In the genomic region with DNA sequence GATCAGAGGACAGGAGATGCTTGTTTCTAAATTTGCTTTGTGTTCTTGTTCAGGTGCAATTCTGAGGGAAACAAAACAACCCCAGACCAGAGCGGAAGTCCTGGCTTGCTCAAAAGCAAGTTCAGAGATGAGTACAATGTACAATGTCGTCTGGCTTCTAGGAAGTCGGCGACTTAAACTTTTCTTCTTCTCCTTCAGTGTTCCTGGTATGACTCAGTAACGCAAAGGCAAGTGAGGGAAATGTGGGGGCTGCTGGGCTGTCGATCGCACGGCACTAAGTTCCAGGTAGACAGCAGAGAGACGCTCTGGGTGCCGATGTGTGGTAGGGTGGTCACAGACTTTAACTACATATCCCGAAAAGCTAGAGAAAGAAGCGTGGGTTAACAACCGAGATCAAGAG, we compare ENCODE assay signal across 16 mouse cellular contexts. TPM values are rescaled to one million over a fixed set of nuclear protein-coding genes. Genes with fewer than 3 reads are reported as not detected.
"Had no signal": no experiment of that assay in that cellular context is flagged by ENCODE, and none has a peak within 500 bp of the region (broad histone marks: within the 10 kb centered on the region; RNA-seq: fewer than 3 reads in every experiment).

No protein-coding gene starts in this region.

- H3K4me3 ChIP-seq: limb, embryonic 12.5 days; liver, embryonic 13.5 days; lung, embryonic 15.5 days; megakaryocyte, embryonic 14.5 days; stomach, embryonic 15.5 days had no signal

- H3K4me1 ChIP-seq: limb, embryonic 12.5 days had no signal

- H3K9me3 ChIP-seq: limb, embryonic 12.5 days; liver, embryonic 13.5 days; lung, embryonic 15.5 days; megakaryocyte, embryonic 14.5 days; stomach, embryonic 15.5 days had no signal

- H3K27ac ChIP-seq: limb, embryonic 12.5 days; liver, embryonic 13.5 days; lung, embryonic 15.5 days; macrophage; stomach, embryonic 15.5 days had no signal

- H3K9ac ChIP-seq: limb, embryonic 12.5 days; liver, embryonic 13.5 days; liver, postnatal 0 days; lung, embryonic 15.5 days; stomach, embryonic 15.5 days had no signal

- ATAC-seq: liver, postnatal 0 days; midbrain, embryonic 16.5 days had no signal

- H3K4me2 ChIP-seq: limb, embryonic 12.5 days; liver, embryonic 13.5 days; lung, embryonic 15.5 days; midbrain, embryonic 11.5 days; stomach, embryonic 15.5 days had no signal

- H3K36me3 ChIP-seq: limb, embryonic 12.5 days; liver, embryonic 13.5 days; lung, embryonic 15.5 days; stomach, embryonic 15.5 days had no signal

- DNase-seq: kidney, postnatal 25 days; layer of hippocampus, adult 9-11 months; layer of hippocampus, postnatal 36 days; liver; liver, embryonic 13.5 days; liver, postnatal 0 days; lung, postnatal 14 days; thymus, adult 2 months; thymus, postnatal 25 days had no signal

RNA-seq across cellular contexts. Expression of a gene that starts 31.3 kb away (rescaled TPM):
- polyA plus RNA-seq: limb, embryonic 12.5 days; liver, embryonic 13.5 days; liver, postnatal 0 days; macrophage had no signal
